Mouse (Mus musculus) mature B cell (primary cell): ENCODE measurements around the gene Eef2k.
"Not testable (repeated sequence)": the region's sequence is repeated elsewhere in the genome, so short reads cannot be mapped to it uniquely, and the experiment has no call there.

Source experiments
- in situ Hi-C: fragments of 300-500 bp; cut with MboI; formaldehyde crosslinking; loops from 2 replicates; pipeline ENCODE4 v1.14.3; 2019

The Eef2k gene

DNA sequence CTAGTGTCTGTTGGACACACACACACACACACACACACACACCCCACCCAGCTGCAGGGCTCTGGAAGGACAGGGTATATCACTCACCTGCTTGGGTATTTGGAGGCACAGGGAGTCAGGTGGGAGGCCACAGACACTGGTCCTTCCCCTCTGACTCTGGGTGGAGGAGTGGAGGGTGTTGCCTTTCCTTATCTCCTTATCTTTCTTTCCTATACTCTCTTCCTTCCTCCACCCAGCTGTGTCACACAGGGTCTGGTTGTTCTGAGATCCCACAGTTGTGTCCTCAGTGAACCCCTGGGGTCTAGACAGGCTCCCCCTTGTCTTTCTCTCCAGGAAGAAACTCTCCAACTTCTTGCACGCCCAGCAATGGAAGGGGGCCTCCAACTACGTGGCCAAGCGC lies 37.3 kb downstream of the Eef2k start:
- in situ Hi-C loops: no loop called here

DNA sequence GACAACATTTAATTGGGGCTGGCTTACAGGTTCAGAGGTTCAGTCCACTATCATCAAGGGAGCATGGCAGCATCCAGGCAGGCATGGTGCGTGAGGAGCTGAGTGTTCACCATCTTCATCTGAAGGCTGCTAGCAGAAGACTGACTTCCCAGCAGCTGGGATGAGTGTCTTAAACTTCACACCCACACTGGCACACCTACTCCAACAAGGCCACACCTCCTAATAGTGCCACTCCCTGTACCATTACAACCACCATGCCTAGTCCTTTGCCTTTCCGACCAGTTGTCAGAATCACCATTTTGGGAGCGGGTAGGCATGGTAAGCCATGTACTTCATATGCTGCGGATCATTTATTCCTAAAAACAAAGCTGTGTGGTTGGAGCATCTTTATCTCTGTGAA lies 38.1 kb downstream of the Eef2k start:
- in situ Hi-C loops: no loop called here

DNA sequence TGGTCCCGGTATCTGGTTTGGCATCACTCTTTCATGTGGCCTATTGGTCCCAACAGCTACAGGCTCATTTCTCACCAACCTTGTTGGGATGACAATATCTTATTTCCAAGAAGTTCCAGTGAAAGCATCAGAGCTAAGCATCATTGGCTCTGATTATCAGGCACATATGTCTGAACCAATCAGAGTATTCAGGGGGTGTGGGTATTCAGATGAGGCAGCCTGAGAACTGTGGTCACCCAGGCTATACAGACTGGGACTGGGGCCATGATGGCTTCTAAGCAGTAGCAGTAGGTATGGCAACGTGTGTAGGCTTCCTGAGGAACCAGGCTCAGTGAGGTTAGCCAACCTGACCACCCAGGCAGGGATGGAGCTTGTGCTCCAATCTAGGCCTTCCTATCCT lies 38.8 kb downstream of the Eef2k start:
- in situ Hi-C loops: no loop called here

DNA sequence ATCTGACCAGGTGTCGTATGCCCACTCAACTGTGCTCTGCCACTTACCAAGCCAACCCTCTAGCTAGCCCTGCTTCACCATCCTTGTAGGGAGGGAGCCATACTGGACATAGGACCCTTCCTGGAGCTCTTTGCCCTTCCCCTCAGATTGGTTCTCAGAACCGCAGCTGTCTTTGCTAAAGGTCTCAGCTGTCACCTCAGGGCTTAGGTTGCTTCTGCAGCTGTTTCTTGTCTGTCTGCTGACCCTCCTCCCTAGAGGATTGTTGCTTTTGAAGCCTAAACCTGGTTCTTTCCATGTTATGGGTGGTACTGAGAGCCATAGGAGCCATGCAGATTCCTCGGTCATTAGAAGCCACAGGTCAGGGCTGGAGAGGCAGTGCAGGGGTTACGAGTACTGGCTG lies 40.0 kb downstream of the Eef2k start:
- in situ Hi-C loops: no loop called here

DNA sequence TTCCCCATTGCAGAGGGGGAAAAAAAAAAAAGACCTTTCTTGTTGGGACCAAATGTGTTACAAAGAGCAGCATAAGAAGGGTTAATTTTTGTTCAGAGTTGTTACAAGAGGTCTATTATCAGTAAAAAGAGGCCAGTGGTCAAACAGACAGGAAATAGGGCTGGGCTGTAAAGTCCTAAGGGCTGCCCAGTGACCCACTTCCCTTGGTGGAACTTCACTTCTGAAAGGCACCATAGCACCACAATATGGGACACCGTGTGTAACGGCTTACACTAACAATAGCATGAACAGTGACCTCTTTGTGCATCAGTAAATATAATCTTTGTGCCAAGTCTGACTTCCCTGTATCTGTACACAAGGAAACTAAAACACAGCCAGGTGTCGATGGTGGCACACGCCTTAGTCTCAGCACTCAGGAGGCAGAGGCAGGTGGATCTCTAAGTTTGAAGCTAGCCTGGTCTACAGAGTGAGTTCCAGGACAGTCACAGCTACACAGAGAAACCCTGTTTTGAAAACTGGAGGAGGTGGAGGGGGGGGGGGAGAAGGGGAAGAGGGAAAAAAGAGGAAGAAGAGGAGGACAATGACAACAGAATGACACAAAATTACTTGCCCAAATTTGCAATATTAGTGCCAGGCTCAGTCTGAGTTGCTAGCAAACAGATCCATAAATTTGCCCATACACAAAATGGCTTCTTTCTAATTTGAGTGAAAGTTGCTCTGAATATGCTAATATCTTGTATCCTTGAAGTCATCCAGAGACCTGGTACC lies 41.1 kb downstream of the Eef2k start:
- in situ Hi-C loops: no loop called here

DNA sequence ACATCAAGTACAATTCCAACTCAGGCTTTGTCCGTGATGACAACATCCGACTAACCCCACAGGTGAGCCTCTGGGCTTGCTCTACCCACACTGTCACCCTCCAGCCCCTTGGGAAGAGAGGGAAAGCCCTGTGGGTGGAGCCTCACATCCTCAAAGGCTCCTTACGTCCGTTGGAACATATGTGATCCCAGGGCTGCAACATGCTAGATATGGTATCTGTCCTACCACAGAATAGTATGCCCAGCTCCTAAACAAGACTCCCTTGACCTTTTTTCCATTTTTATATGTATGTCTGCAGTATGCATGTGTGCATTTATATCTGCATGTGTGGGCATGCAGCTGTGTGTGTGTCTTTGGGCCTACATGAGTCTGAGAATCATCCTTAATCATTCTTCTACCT lies 42.1 kb downstream of the Eef2k start:
- in situ Hi-C loops: no loop called here

DNA sequence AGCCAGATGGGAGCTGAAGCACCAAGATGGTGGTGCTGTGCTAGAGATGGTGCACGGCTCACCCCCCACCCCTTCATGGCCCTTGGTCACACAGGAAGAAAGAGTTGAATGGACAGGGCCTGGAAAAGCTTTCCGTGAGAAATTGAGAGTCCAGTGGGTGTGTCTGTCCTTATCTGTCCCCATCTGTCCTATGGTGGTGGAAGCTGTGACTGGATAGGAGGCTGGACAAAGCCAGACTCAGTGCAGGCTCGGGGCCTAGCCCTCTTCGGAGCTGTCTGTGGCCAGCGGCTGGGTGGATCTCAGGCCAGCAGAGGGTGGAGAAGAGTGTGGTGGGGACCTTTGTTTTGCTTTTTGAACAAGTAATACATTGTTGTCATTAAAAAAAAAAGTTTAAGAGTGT lies 50.5 kb downstream of the Eef2k start:
- in situ Hi-C loops: no loop called here

DNA sequence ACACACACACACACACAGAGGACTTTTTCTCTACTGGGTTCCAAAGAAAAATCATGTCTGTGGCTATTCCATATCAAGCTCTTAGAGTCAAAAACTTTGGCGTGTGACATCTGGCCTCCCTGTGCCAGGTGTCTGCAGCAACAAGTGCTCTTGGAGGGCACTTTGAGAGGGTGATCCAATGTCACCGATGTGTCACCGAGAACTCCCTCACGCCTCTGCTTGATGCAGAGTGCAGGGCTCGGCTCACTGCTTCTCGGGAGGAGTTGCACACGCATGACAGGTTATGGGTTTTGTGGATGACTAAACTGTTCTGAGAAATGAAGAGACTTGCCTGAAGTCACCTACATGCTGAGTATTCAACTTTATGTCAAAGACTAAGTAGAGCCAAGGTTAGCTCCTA lies 54.4 kb downstream of the Eef2k start:
- in situ Hi-C loops: no loop called here

DNA sequence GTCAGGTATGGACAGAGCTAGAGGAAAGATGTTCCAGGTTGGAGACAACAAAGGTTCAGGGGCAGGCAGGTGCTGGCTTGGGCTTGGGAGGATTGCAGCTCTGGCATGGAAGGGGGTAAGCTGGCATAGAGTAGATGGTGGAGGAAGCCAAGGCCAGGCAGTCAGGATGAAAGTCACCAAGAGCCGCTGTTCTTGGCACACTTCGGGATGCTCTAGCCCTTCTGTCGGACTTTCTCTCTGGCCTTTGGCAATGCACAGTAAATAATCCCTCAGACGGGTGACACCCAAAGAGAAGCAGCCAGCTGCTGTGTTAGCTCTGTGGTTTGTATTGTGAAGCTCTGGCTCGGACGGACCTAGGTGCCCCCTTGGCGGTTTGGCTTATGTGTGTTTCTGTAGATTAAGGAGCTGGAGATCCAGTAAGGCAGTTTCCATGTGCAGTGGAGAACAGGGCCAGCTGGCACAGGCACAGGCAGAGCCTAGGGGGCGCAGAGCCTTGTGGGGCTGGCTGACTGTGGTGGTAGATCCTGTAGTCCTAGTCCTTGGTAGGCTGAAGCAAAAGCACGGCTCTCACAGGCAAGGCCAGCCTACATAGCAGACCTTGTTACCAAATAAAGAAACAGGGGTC lies 55.2 kb downstream of the Eef2k start:
- in situ Hi-C loops: no loop called here

DNA sequence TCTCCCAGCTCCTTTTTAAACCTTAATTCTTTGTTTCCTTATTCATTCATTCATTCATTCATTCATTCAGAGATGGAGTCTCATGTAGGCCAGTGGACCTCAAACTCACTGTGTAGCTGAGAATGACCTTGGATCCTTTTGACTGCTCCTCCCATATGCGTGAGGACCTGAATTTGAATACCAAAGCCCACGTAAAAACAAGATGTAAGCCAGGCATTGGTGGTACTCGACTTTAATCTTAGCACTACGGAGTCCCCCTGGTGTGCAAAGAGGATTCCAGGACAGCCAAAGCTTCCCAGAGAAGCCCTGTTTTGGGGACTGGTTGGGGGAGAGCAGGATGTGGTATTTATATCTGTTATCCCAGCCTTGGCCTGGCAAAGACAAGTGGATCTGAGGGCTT lies 57.6 kb downstream of the Eef2k start:
- in situ Hi-C loops: loop anchor here (5.0 kb wide), 1 partner anchor 58 kb away; the partner anchor contains the start of gene Eef2k

DNA sequence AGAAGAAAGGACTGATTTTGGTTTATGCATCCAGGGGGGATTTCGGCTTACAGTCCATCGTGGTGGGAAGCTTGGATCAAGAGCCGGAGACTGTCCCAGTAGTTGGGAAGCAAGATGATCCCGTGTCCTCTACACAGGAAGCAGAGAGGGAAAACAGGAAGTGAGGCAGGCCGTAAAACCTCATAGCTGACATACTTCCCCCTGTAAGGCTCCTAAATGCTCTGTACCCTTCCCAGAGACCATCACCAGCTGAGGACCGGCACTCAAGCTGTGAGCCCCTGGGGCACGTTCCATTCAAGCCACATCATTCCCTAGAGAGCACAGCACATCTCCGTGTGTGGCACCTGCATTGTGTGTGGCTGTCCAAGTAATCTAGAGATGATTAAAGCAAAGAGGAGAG lies 59.1 kb downstream of the Eef2k start:
- in situ Hi-C loops: loop anchor here (5.0 kb wide), 1 partner anchor 59 kb away; the partner anchor contains the start of gene Eef2k

DNA sequence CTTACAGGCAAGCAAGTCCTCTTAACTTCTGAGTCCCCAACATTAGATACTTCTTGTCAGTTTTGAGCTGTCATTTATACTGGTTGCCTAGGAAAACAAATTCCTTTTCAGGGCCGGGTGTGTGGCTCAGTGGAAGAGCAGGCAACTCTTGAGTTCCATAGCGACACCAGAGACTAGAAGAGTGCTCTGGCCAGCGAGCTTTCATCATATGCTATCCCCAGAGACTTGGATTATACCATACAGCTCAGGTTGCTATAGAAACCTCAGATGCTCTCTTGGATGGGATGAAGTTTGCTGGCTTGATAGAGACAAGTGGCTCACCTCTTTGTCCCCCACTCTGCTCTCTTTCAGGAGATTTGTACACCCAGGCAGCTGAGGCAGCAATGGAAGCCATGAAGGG lies 60.3 kb downstream of the Eef2k start:
- in situ Hi-C loops: loop anchor here (5.0 kb wide), 1 partner anchor 61 kb away; the partner anchor contains the start of gene Eef2k

DNA sequence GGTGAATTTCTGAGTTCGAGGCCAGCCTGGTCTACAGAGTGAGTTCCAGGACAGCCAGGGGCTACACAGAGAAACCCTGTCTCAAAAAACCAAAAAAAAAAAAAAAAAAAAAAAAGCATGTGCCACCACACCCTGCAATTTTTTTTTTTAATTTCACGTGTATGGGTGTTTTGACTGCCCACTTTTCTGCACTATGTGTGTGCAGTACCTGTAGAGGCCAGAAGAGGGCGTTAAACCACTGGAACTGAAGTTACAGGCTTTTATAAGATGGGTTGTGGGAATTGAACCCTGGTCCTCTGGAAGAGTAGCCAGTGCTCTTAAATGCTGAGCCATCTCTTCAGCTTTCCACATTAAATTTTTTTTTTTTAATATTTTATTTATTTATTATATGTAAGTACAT lies 67.5 kb downstream of the Eef2k start:
- in situ Hi-C loops: not testable (repeated sequence)

DNA sequence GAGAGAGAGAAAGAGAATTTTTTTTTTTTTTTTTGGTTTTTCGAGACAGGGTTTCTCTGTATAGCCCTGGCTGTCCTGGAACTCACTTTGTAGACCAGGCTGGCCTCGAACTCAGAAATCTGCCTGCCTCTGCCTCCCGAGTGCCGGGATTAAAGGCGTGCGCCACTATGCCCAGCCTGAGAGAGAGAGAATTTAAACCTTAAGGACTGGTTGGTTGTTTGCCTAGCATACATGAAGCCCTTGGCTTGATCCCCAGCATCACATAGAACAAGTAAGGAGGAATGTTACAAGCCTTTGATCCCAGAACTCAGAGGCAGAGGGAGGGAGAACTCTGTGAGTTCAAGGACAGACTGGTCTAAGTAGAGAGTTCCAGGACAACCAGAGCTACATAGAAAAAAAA lies 68.6 kb downstream of the Eef2k start:
- in situ Hi-C loops: not testable (repeated sequence)

DNA sequence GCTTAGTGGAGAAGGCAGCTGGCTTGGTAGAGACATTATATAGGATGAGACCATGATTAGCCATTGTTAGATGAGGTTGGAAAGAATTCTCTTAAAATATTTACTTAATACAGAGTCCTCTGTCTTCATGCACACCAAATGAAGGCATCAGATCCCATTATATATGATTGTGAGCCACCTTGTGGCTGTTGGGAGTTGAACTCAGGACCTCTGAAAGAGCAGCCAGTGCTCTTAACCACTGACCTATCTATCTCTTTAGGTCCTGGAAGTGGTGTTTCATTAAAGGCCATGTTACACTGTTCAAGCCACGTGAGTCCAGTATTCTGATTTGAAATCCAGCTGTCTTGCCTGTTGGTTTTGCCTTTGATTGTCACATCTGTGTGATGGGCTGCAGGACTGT lies 70.7 kb downstream of the Eef2k start:
- in situ Hi-C loops: no loop called here

DNA sequence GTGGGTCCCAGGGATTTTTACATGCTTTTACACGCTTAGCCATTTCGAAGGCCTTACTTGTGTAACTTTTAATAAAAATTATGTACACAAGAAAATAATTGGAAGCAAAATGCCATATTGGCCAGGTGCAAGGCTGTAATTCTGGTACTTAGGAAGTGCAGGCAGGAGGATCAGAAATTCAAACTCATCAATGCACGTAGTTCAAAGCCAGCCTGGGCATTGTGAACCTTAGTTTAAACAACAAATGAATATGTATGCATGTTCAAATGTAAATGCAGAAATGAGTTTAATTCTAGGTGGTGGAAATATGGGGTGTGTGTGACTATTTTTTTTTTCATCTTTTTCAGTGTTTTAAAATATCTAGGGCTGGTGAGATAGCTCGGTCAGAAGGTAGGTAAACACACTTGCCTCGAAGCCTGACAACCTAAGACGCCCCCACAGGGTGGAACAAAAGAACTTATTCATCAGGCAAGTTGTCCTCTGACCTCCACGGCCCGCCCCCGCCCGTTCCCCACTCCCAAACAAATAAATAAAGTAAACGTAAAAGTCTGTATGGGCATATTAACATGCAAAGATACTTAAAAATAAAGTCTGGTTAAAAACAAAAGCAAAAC lies 73.7 kb downstream of the Eef2k start:
- in situ Hi-C loops: no loop called here

DNA sequence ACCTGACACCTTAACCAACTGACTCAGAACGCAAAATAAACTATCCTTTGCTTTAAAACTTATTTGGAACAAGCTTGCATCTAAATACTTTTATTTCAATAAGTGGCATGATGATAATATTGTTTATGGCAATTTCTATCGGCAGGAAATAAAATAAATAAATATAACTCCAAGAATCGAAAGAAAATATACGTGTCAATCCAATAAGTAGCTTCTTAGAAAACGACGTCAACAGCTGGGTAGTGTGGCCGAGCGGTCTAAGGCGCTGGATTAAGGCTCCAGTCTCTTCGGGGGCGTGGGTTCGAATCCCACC lies 74.6 kb downstream of the Eef2k start:
- in situ Hi-C loops: no loop called here

DNA sequence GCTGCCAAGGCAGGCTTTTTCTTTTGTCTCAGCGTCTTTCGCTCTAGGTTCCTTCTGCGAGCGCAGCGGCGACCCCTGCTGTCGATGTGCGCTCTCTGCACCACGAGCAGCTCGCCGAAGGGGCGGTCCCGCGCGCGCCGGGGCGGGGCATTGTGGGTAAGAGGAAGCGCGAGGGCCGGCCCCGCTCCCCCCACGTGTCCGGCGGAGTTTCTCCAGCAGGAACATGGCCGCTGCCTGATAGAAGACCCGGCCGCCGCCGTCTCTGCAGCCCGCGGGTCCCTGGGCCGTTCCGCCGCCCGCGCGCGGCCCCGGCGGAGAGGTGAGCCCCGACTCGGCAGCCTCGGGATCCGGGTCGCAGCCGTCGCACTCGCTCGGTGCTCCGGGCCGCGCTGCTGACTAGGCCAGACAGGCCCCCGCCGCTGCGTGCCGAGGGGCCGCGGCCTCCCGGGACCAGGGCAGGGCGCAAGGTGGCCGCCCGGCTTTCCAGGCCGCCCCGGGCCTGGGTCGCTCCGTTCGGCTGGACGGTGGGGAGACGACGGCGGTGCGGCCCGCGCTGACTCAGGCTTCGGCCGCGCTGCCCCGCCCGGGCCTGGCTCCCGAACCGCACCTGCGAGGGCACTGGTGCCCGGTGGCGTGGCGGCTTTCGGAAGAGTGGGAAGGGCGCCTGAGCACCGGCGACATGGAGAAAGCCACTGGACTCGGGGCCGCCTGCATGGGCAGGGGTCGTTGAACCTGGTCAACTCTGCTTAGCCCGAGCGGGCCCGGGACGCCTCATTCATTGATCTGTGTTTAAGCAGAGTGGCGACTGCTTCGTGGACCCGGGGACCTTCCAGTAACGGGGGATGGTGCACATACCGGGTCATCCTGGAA lies 75.2 kb downstream of the Eef2k start, which contains the start of gene Polr3e:
TSS of gene Polr3e (plus strand) at position 153 of the 870 bp plus-strand sequence.
- in situ Hi-C loops: no loop called here

DNA sequence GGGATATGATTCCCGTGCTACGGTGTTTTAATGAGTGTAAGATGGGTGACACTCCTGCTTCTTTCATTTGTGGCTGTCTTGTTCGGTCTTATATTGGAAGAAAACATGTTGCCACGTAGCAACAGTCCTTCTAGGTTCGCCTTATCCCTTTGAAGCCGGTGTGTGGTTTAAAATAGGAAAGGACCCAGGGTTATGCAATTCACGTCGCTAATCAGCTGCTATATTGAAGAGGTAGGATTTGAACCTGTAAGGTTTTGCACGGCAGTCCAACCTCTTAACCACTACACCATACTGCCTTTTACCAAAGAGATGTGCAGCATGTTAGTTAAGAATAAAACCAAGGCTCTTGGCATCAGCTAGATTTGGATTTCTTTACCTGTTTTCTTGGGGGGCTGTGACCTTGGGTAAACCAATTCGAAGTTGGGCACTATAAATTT lies 75.9 kb downstream of the Eef2k start:
- in situ Hi-C loops: no loop called here

DNA sequence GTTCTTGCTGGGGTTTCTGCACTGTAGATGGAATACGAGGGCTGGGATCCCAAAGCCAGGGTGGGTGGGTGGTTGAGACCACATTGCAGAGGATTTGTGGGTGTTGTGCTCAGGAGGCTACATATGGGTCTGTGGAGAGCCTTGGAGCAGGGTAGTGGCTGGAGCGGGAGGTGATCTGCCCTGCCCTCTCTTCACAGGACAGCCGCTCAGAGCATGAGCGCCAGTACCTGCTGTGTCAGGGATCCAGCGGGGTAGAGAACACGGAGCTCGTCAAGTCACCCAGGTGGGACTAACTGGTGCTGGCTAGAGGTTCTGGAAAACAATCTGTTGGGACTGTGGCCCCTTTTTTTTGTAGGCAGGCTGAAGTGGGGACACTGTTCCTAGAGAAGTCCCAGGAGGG lies 90.5 kb downstream of the Eef2k start:
- in situ Hi-C loops: no loop called here

DNA sequence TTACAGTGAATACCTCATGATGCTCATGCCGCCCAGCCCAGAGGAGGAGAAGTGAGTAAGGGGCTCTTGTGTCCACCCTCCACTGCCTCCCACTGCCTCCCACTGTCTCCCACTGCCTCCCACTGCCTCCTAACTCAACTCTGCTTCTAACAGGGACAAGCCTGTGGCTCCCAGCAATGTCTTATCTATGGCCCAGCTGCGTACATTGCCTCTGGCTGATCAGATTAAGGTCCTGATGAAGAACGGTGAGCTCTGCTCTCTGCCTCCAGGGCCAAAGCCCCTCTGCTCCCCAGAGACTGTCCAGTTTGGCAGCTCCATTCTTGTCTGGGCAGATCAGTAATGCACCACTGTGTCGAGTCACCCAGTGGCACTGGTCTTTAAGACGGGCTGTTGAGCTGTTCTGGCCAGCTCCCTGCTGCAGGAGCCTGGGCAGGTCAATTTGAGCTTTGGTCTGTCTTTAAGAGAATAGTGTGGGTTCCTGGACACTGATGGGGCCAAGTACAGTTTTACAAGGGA lies 91.1 kb downstream of the Eef2k start:
- in situ Hi-C loops: no loop called here

DNA sequence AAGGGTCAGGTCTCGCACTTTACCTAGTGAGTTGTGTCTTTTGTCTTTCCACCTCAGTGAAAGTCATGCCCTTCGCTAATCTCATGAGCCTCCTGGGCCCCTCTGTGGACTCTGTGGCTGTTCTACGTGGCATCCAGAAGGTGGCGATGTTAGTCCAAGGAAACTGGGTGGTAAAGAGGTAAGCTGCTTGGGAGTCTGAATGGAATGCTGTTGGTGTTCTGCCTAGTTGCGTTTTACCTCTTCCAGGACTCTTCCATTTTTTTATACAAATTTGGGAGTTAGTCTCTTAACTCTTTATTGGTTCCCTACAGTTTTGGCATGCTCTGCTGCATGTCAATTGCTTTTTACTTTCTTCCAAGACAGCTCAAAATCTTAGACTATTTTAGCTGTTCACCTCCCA lies 92.1 kb downstream of the Eef2k start:
- in situ Hi-C loops: no loop called here
